Mouse (Mus musculus) neural tube, embryonic 14.5 days (tissue): ENCODE data around the gene Slc3a1. TPM values are rescaled to one million over a fixed set of nuclear protein-coding genes. Genes with fewer than 3 reads are reported as not detected.

Experiments used
- ATAC-seq: fragments of 200-750 bp; cut with Nextera tagmentation; 2 replicates; pipeline ENCODE4 v1.8.0; 2017; ENCODE audit warnings: low read depth, mild to moderate bottlenecking, moderate TSS enrichment, moderate library complexity
- H3K27ac ChIP-seq: fragments of 300-500 bp; sonication (generic); 2 replicates; pipeline ENCODE4 v1.5.1; 2014; ENCODE audit warnings: low read depth, mild to moderate bottlenecking, control low read depth, low read length, moderate library complexity, mixed read lengths
- H3K27me3 ChIP-seq: fragments of 300-500 bp; sonication (generic); 2 replicates; pipeline ENCODE4 v1.6.1; 2014; ENCODE audit warnings: low read length; ENCODE audit not compliant: control insufficient read depth, insufficient read depth
- H3K36me3 ChIP-seq: fragments of 300-500 bp; sonication (generic); 2 replicates; pipeline ENCODE4 v1.6.1; 2014; ENCODE audit warnings: low read length, mixed read lengths; ENCODE audit not compliant: control insufficient read depth, insufficient read depth
- H3K4me1 ChIP-seq: fragments of 300-500 bp; sonication (generic); 2 replicates; pipeline ENCODE4 v1.6.1; 2014; ENCODE audit warnings: low read length; ENCODE audit not compliant: control insufficient read depth, insufficient read depth
- H3K4me2 ChIP-seq: fragments of 300-500 bp; sonication (generic); 2 replicates; pipeline ENCODE4 v1.6.1; 2014; ENCODE audit warnings: mild to moderate bottlenecking, low read depth, low read length, control low read depth
- H3K4me3 ChIP-seq: fragments of 300-500 bp; sonication (generic); 2 replicates; pipeline ENCODE4 v1.5.1; 2014; ENCODE audit warnings: low read depth, low read length, control low read depth, mixed read lengths
- H3K9ac ChIP-seq: fragments of 300-500 bp; sonication (generic); replicated peaks from 2 replicates; pipeline ENCODE4 v1.6.1; 2014; ENCODE audit warnings: low read depth, mild to moderate bottlenecking, control low read depth, low read length, mixed read lengths
- H3K9me3 ChIP-seq: fragments of 300-500 bp; sonication (generic); 2 replicates; pipeline ENCODE4 v1.6.1; 2016; ENCODE audit warnings: low read length; ENCODE audit not compliant: control insufficient read depth
- WGBS: fragments of 180-500 bp; shearing (Covaris S2); extraction: QIAGEN DNeasy Blood & Tissue Kit; methylation state at CpG from one replicate; pipeline ENCODE4 v1.1.7; 2014; 5-methylcytosine and 5-hydroxymethylcytosine counted together
- polyA plus RNA-seq: library from polyadenylated mRNA; unstranded; fragments of >200 nt; fragmentation: Nextera tagmentation; extraction: Ambion mirVana; gene quantifications from 2 replicates; pipeline ENCODE4 v1.2.1, GENCODE M21; 2014

The Slc3a1 gene
- polyA plus RNA-seq, 1 experiment from 2014 or later = 0.27 TPM

- H3K4me1 ChIP-seq = peaks cover 14% of the 10 kb centered on the region
- no peak overlapping the region for H3K9ac ChIP-seq
- no peaks in the 10 kb centered on the region for H3K27me3 ChIP-seq
- peak overlapping the region; percentile 64; the same call in 1 of the 2 replicates for H3K4me2 ChIP-seq
- ATAC-seq = no peak
- WGBS = 90% methylated on average over 11 of the region's 11 CpGs
- no peak overlapping the region for H3K4me3 ChIP-seq
- H3K9me3 ChIP-seq = no peaks in the 10 kb centered on the region
- no peaks in the 10 kb centered on the region for H3K36me3 ChIP-seq
- H3K27ac ChIP-seq = no peak overlapping the region
Observed at GRCm38 (mm10) chr17:85088401-85088800, 60.2 kb downstream of the Slc3a1 start.

- no peak overlapping the region for H3K27ac ChIP-seq
- peaks cover 14% of the 10 kb centered on the region for H3K4me1 ChIP-seq
- peak overlapping the region; percentile 92; the same call in 1 of the 2 replicates for H3K9ac ChIP-seq
- H3K36me3 ChIP-seq = no peaks in the 10 kb centered on the region
- ATAC-seq = no peak
- no peaks in the 10 kb centered on the region for H3K9me3 ChIP-seq
- no peaks in the 10 kb centered on the region for H3K27me3 ChIP-seq
- 52% methylated on average over 6 of the region's 6 CpGs for WGBS
- peak overlapping the region; percentile 64 for H3K4me2 ChIP-seq
- H3K4me3 ChIP-seq = peak overlapping the region; percentile 79
Observed at GRCm38 (mm10) chr17:85089011-85089410, 60.8 kb downstream of the Slc3a1 start.

GRCm38 (mm10) chr17:85089621-85090020 is 61.4 kb downstream of the Slc3a1 start:
- H3K4me1 ChIP-seq = peaks cover 14% of the 10 kb centered on the region
- under 1% methylated on average over 16 of the region's 16 CpGs for WGBS
- H3K27ac ChIP-seq = peak overlapping the region; percentile 93
- peak; percentile 18 for ATAC-seq
- H3K27me3 ChIP-seq = no peaks in the 10 kb centered on the region
- H3K4me2 ChIP-seq = peak overlapping the region; percentile 64
- H3K4me3 ChIP-seq = peak overlapping the region; percentile 79
- H3K36me3 ChIP-seq = no peaks in the 10 kb centered on the region
- H3K9ac ChIP-seq = peak overlapping the region; percentile 92
- no peaks in the 10 kb centered on the region for H3K9me3 ChIP-seq

GRCm38 (mm10) chr17:85090120-85091099 is 62.2 kb downstream of the Slc3a1 start, which contains the start of the genes Prepl and Camkmt:
TSS of gene Prepl (minus strand) at chr17:85090241.
TSS of gene Camkmt (plus strand) at chr17:85090552.
- Histone ChIP-seq H3K4me2 (peak within 1 kb of the TSS; percentile 64), H3K36me3 (no peaks in the 10 kb centered on the region), H3K9me3 (no peaks in the 10 kb centered on the region), H3K27ac (peak within 1 kb of the TSS; percentile 93), H3K4me1 (peaks cover 14% of the 10 kb centered on the region), H3K4me3 (peak within 1 kb of the TSS; percentile 79), H3K9ac (peak within 1 kb of the TSS; percentile 92), H3K27me3 (no peaks in the 10 kb centered on the region)
- peak; percentile 99 for ATAC-seq
- under 1% methylated on average over 62 of the region's 63 CpGs for WGBS

GRCm38 (mm10) chr17:85091762-85092161 is 63.6 kb downstream of the Slc3a1 start:
- H3K4me2 ChIP-seq = peak overlapping the region; percentile 64; the same call in 1 of the 2 replicates
- H3K27ac ChIP-seq = no peak overlapping the region
- H3K27me3 ChIP-seq = no peaks in the 10 kb centered on the region
- no peak overlapping the region for H3K4me3 ChIP-seq
- peaks cover 14% of the 10 kb centered on the region for H3K4me1 ChIP-seq
- no peak overlapping the region for H3K9ac ChIP-seq
- 97% methylated on average over 6 of the region's 6 CpGs for WGBS
- ATAC-seq = no peak
- H3K36me3 ChIP-seq = no peaks in the 10 kb centered on the region
- H3K9me3 ChIP-seq = no peaks in the 10 kb centered on the region

GRCm38 (mm10) chr17:85096396-85096795 is 68.2 kb downstream of the Slc3a1 start:
- ATAC-seq = no peak
- Histone ChIP-seq H3K36me3 (0 out of 2 replicates have a peak, but pooled peaks cover 3% of the 10 kb centered on the region), H3K4me2 (no peak overlapping the region), H3K4me3 (no peak overlapping the region), H3K27ac (no peak overlapping the region), H3K9me3 (no peaks in the 10 kb centered on the region), H3K27me3 (no peaks in the 10 kb centered on the region), H3K9ac (no peak overlapping the region), H3K4me1 (no peaks in the 10 kb centered on the region)
- WGBS = 97% methylated on average over 3 of the region's 3 CpGs

GRCm38 (mm10) chr17:85098677-85099323 is 70.6 kb downstream of the Slc3a1 start:
- Histone ChIP-seq H3K4me3 (no peak overlapping the region), H3K4me2 (no peak overlapping the region), H3K9ac (no peak overlapping the region), H3K27ac (no peak overlapping the region), H3K27me3 (no peaks in the 10 kb centered on the region), H3K9me3 (no peaks in the 10 kb centered on the region), H3K36me3 (0 out of 2 replicates have a peak, but pooled peaks cover 3% of the 10 kb centered on the region), H3K4me1 (no peaks in the 10 kb centered on the region)
- 95% methylated on average over 7 of the region's 7 CpGs for WGBS
- ATAC-seq = no peak

GRCm38 (mm10) chr17:85100232-85100631 is 72.1 kb downstream of the Slc3a1 start:
- Histone ChIP-seq H3K36me3 (0 out of 2 replicates have a peak, but pooled peaks cover 3% of the 10 kb centered on the region), H3K27me3 (no peaks in the 10 kb centered on the region), H3K4me1 (no peaks in the 10 kb centered on the region), H3K27ac (no peak overlapping the region), H3K4me2 (no peak overlapping the region), H3K4me3 (no peak overlapping the region), H3K9ac (no peak overlapping the region), H3K9me3 (no peaks in the 10 kb centered on the region)
- WGBS = 89% methylated on average over 3 of the region's 3 CpGs
- no peak for ATAC-seq
